Mouse (Mus musculus) intestine, embryonic 15.5 days (tissue): ENCODE data around the gene Gdf15. TPM values are rescaled to one million over a fixed set of nuclear protein-coding genes. Genes with fewer than 3 reads are reported as not detected.

ENCODE experiments used
- ATAC-seq: fragments of 200-750 bp; cut with Nextera tagmentation; 2 replicates; pipeline ENCODE4 v1.8.0; 2017; ENCODE audit warnings: moderate TSS enrichment, moderate library complexity
- H3K27ac ChIP-seq: fragments of 300-500 bp; sonication (generic); 2 replicates; pipeline ENCODE4 v1.5.1; 2015; ENCODE audit warnings: mild to moderate bottlenecking, inconsistent platforms
- H3K27me3 ChIP-seq: fragments of 300-500 bp; sonication (generic); replicated peaks from 2 replicates; pipeline ENCODE4 v1.6.1; 2015; ENCODE audit warnings: inconsistent platforms
- H3K36me3 ChIP-seq: fragments of 300-500 bp; sonication (generic); 2 replicates; pipeline ENCODE4 v1.6.1; 2015; ENCODE audit warnings: inconsistent platforms
- H3K4me1 ChIP-seq: fragments of 300-500 bp; sonication (generic); replicated peaks from 2 replicates; pipeline ENCODE4 v1.6.1; 2015; ENCODE audit warnings: inconsistent platforms
- H3K4me2 ChIP-seq: fragments of 300-500 bp; sonication (generic); replicated peaks from 2 replicates; pipeline ENCODE4 v1.6.1; 2015; ENCODE audit warnings: mild to moderate bottlenecking, inconsistent platforms
- H3K4me3 ChIP-seq: fragments of 300-500 bp; sonication (generic); replicated peaks from 2 replicates; pipeline ENCODE4 v1.5.1; 2015; ENCODE audit warnings: inconsistent platforms
- H3K9ac ChIP-seq: fragments of 300-500 bp; sonication (generic); 2 replicates; pipeline ENCODE4 v1.6.1; 2015; ENCODE audit warnings: inconsistent platforms
- H3K9me3 ChIP-seq: fragments of 300-500 bp; sonication (generic); 2 replicates; pipeline ENCODE4 v1.6.1; 2016; ENCODE audit warnings: inconsistent platforms
- WGBS: fragments of 180-500 bp; shearing (Covaris S2); methylation state at CpG from one replicate; pipeline ENCODE4 v1.1.7; 2015; 5-methylcytosine and 5-hydroxymethylcytosine counted together
- polyA plus RNA-seq: library from polyadenylated mRNA; unstranded; fragments of >200 nt; fragmentation: Nextera tagmentation; extraction: Ambion mirVana; gene quantifications from 2 replicates; pipeline ENCODE4 v1.2.1, GENCODE M21; 2015

The Gdf15 gene
- 2.3 and 2.9 TPM in 2 replicates for polyA plus RNA-seq

DNA sequence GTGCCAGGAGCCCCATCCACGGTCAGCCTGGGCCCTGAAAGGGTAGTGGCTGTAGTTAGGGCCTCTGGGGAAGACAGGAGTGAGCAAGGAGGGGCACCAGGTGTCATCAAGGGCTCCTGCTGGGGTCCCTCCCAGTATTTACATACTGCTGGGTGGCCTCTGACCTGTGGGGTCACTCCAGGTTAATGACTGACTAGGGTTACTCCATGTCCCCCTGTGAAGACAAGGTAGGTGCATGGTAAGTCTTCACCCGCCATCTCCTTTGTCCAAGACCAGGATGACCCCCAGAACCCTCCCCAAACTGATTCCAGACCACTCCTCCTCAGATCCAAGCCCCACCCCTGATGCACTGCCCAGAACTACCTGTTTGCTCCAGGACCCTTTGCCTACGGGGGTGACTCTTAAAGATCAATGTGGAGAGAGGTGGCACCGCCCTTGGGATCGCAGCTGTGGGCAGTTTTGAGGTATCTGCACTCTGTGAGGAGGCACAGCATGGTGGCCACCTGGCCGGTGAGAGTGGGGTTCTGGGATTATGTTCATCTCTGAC lies at the start of gene Gdf15:
TSS of gene Gdf15 (minus strand) at position 111 of the 547 bp plus-strand sequence.
- Histone ChIP-seq H3K4me3 (peak within 1 kb of the TSS; percentile 22), H3K9ac (peak within 1 kb of the TSS; percentile 17), H3K4me1 (peaks cover 43% of the 10 kb centered on the region), H3K9me3 (no peaks in the 10 kb centered on the region), H3K4me2 (peak within 1 kb of the TSS; percentile 84), H3K36me3 (no peaks in the 10 kb centered on the region), H3K27ac (peak within 1 kb of the TSS; percentile 59; the same call in 1 of the 2 replicates), H3K27me3 (no peaks in the 10 kb centered on the region)
- ATAC-seq: no peak
- WGBS: 67% methylated on average over 6 of the region's 6 CpGs

DNA sequence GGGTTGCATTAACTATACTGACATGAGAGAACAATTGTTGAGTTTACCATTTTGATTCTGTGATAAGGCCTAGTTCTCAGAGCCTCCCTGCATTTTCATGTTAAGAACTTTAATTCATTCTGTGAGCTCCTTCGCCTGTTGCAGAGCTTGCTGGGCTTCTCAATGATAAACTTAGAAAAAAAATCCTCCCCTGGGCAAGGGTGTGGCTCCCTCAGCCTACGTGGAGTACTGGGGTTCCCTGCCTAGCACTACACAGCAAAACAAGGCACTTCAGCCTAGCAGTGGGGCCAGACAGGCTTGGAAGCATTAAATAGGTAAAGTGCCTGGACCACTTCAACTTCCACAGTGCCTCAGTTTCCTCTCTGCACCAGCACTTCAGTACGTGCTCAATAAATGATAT lies 49.2 kb upstream of the Gdf15 start:
- Histone ChIP-seq H3K4me2 (no peak overlapping the region), H3K27ac (peak overlapping the region; percentile 69), H3K9ac (no peak overlapping the region), H3K9me3 (no peaks in the 10 kb centered on the region), H3K4me3 (no peak overlapping the region), H3K36me3 (peaks cover 14% of the 10 kb centered on the region), H3K27me3 (no peaks in the 10 kb centered on the region), H3K4me1 (peaks cover 26% of the 10 kb centered on the region)
- ATAC-seq: peak; percentile 15; the same call in 1 of the 2 replicates
- 68% methylated on average over 3 of the region's 3 CpGs for WGBS

DNA sequence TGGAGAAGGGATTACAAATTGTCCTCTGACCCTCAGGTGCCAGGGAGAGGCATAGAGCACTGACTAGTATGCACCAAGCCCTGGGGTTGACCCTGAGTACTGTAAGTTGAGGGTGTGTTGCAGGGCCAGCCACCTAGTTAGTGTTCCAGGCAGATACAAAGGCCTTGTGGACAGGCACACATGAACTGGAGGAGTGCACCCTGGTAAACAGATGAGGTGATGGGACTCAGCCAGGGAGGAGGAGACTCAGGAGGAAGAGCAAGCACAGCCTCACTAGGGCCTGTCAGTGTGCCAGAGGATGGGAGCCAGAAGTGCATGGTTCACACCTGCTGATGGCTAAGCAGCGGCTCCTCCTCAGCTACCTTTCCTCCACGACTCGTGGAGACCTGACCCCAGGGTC lies 47.8 kb upstream of the Gdf15 start:
- peak overlapping the region; percentile 68 for H3K27ac ChIP-seq
- H3K4me2 ChIP-seq: no peak overlapping the region
- ATAC-seq: peak; percentile 21; the same call in 1 of the 2 replicates
- WGBS: 71% methylated on average over 3 of the region's 3 CpGs
- H3K4me1 ChIP-seq: peaks cover 33% of the 10 kb centered on the region
- H3K27me3 ChIP-seq: no peaks in the 10 kb centered on the region
- no peak overlapping the region for H3K9ac ChIP-seq
- peaks cover 19% of the 10 kb centered on the region for H3K36me3 ChIP-seq
- H3K4me3 ChIP-seq: no peak overlapping the region
- H3K9me3 ChIP-seq: no peaks in the 10 kb centered on the region

DNA sequence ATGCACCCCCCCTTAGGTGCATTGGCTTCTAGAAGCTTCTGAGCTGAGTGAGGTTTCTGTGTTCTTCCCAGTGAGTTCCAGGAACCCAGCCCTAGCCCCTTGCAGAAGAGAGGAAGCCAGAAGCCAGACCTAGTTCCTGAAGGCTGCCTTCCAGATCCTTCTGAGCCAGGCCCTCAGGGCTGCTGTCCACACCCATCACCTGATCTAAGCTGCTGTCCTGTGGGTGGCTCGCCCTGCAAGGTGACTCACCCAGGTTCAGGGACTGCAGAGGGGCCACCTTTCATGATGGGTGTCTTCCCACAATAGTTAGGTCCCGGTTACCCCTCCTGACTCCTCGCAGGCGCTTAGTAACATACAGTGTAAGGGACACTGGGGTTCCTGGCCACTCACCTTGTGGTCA lies 47.1 kb upstream of the Gdf15 start:
- Histone ChIP-seq H3K27ac (peak overlapping the region; percentile 68), H3K4me2 (no peak overlapping the region), H3K9ac (no peak overlapping the region), H3K4me3 (no peak overlapping the region), H3K36me3 (peaks cover 19% of the 10 kb centered on the region), H3K9me3 (no peaks in the 10 kb centered on the region), H3K27me3 (no peaks in the 10 kb centered on the region), H3K4me1 (peaks cover 40% of the 10 kb centered on the region)
- peak; percentile 56 for ATAC-seq
- 83% methylated on average over 4 of the region's 4 CpGs for WGBS

DNA sequence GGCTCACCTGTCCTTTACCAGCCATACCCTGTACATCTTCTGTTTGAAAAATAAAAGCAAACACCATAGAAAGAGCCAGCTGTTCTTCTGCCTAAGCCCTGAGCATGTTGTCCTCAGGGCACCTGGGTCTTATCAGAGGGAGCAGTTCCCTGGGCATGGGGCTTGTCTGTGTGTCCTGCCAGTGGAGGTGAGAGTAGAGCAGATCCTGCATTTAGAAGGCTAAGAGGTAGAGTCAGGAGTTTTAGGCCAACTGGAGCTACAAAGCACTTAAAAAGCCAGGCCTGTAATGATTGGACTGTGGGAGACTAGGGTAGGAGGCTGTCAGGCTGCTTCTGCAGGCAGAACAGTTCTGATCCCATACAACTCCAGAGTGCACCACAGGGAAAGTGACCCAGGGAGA lies 46.4 kb upstream of the Gdf15 start:
- no peak overlapping the region for H3K9ac ChIP-seq
- H3K36me3 ChIP-seq: peaks cover 19% of the 10 kb centered on the region
- H3K27ac ChIP-seq: peak overlapping the region; percentile 68
- no peaks in the 10 kb centered on the region for H3K27me3 ChIP-seq
- H3K4me3 ChIP-seq: no peak overlapping the region
- no peak for ATAC-seq
- H3K4me2 ChIP-seq: no peak overlapping the region
- no peaks in the 10 kb centered on the region for H3K9me3 ChIP-seq
- peaks cover 45% of the 10 kb centered on the region for H3K4me1 ChIP-seq

DNA sequence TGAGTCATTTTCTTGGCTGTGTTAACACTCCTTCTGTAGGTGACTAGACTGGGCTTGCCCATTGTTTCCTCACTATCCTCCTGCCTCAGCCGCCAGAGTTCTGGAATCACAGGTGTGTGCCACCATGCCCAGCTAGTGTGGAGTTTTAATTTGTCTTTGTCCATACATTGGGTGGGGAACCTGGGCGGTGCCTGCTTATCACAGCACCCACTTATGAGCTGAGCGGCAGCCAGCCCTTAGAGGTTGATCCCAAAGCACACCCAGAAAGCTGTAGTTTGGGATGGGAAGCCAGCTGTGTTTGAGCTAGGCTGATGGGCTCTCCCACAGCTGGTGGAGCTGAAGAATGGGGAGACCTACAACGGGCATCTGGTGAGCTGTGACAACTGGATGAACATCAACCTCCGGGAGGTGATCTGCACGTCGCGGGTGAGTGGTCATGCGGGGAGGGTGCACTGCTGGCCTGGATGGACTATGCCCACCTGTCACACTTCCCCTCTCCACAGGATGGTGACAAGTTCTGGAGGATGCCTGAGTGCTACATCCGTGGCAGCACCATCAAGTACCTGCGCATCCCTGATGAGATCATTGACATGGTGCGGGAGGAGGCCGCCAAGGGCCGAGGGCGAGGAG lies 45.3 kb upstream of the Gdf15 start:
- 87% methylated on average over 15 of the region's 15 CpGs for WGBS
- Histone ChIP-seq H3K4me2 (no peak overlapping the region), H3K27me3 (no peaks in the 10 kb centered on the region), H3K9me3 (no peaks in the 10 kb centered on the region), H3K4me1 (peaks cover 43% of the 10 kb centered on the region), H3K9ac (no peak overlapping the region), H3K36me3 (peaks cover 19% of the 10 kb centered on the region), H3K27ac (no peak overlapping the region), H3K4me3 (no peak overlapping the region)
- ATAC-seq: no peak

DNA sequence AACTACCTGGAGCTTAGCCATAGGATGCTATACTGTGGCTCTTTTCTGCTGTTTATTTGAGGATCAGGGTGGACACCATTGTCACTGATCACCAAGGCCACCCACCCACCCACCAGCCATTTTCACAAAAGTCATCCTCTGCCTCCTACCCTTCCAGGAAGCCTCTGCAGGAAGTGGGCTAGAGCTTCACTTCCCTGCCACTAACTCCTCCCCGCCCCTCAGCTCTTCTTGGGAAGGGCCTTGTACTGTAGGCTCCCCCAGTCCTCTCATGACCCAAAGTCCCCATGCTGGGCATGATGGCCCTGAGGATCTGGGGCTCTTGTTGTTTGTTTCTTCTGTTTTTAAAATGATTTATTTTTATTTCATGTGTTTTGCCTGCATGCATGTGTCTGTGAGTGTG lies 43.1 kb upstream of the Gdf15 start:
- H3K4me2 ChIP-seq: no peak overlapping the region
- no peaks in the 10 kb centered on the region for H3K27me3 ChIP-seq
- no peaks in the 10 kb centered on the region for H3K9me3 ChIP-seq
- H3K4me1 ChIP-seq: peaks cover 30% of the 10 kb centered on the region
- 96% methylated on average over 1 of the region's 1 CpGs for WGBS
- no peak overlapping the region for H3K4me3 ChIP-seq
- ATAC-seq: no peak
- H3K27ac ChIP-seq: peak overlapping the region; percentile 98
- H3K9ac ChIP-seq: no peak overlapping the region
- H3K36me3 ChIP-seq: peaks cover 19% of the 10 kb centered on the region

DNA sequence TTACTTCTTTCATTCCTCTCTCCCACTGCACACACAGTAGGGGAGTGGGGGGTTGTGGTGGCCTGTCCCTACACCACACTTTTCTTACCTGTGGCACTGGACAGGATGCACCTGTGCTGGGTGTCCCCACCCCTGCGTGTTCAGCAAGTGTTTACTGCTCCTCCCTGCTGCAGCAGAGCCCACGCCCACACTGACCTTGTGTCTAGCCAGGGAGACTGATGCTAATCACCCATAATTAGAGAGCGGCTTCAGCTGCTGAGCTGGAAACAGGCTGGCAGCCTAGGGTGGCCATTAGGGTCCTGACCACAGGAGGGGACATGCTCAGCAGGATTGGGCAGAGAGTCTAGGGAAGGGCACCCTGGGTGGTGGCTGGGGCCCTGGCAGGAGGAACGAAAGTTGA lies 42.5 kb upstream of the Gdf15 start:
- ATAC-seq: no peak
- 52% methylated on average over 4 of the region's 4 CpGs for WGBS
- Histone ChIP-seq H3K9me3 (no peaks in the 10 kb centered on the region), H3K36me3 (peaks cover 19% of the 10 kb centered on the region), H3K4me1 (peaks cover 25% of the 10 kb centered on the region), H3K4me2 (peak overlapping the region; percentile 80), H3K4me3 (no peak overlapping the region), H3K27ac (peak overlapping the region; percentile 98), H3K27me3 (no peaks in the 10 kb centered on the region), H3K9ac (peak overlapping the region; percentile 79; the same call in 1 of the 2 replicates)

GRCm38 (mm10) chr8:70674109-70674508 lies 41.9 kb upstream of the Gdf15 start:
- no peak for ATAC-seq
- 67% methylated on average over 3 of the region's 3 CpGs for WGBS
- H3K9me3 ChIP-seq: no peaks in the 10 kb centered on the region
- H3K9ac ChIP-seq: peak overlapping the region; percentile 79
- H3K4me1 ChIP-seq: peaks cover 19% of the 10 kb centered on the region
- peak overlapping the region; percentile 74 for H3K4me3 ChIP-seq
- peaks cover 16% of the 10 kb centered on the region for H3K36me3 ChIP-seq
- H3K27me3 ChIP-seq: no peaks in the 10 kb centered on the region
- peak overlapping the region; percentile 80 for H3K4me2 ChIP-seq
- H3K27ac ChIP-seq: peak overlapping the region; percentile 98

GRCm38 (mm10) chr8:70673079-70673856 lies 41.0 kb upstream of the Gdf15 start, which contains the start of gene Lsm4:
TSS of gene Lsm4 (plus strand) at chr8:70673248.
- H3K4me3 ChIP-seq: peak within 1 kb of the TSS; percentile 74
- H3K27me3 ChIP-seq: no peaks in the 10 kb centered on the region
- peak; percentile 98 for ATAC-seq
- H3K9ac ChIP-seq: peak within 1 kb of the TSS; percentile 79
- H3K27ac ChIP-seq: peak within 1 kb of the TSS; percentile 98
- H3K4me1 ChIP-seq: peaks cover 19% of the 10 kb centered on the region
- under 1% methylated on average over 60 of the region's 60 CpGs for WGBS
- H3K36me3 ChIP-seq: peaks cover 13% of the 10 kb centered on the region
- H3K4me2 ChIP-seq: peak within 1 kb of the TSS; percentile 80
- H3K9me3 ChIP-seq: no peaks in the 10 kb centered on the region

DNA sequence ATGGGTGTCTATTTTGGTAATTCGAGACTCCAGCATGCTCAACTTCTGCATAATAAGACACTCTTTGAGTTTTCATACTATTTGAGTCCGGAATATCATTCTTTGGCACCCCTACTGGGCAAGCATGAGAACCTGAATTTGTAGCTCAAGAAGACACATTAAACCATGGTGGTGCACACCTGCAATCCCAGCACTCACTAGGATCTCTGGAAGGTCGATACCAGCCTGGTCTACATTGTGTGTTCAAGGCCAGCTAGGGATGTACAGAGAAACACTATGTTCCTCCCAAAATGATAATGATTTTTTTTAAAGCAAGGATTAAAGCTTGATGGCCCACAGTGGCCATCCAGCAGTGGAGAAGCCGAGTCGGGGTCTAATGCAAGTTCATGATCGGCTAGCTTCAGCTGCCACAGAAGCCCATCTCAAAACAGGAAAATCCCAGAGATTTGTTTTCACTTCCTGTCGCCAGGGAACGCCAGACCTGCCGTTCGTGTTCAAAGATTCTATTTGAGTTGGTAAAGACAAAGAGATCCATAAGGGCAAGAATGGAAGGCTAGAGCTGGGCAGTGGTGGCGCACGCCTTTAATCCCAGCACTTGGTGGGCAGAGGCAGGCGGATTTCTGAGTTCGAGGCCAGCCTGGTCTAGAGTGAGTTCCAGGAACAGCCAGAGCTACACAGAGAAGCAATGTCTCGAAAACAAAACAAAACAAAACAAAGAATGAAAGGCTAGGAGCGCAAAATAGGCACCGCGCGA lies 40.2 kb upstream of the Gdf15 start:
- peak; percentile 32 for ATAC-seq
- peak overlapping the region; percentile 67 for H3K27ac ChIP-seq
- H3K4me3 ChIP-seq: peak overlapping the region; percentile 74
- peaks cover 6% of the 10 kb centered on the region; the same call in 1 of the 2 replicates for H3K36me3 ChIP-seq
- peak overlapping the region; percentile 64 for H3K4me2 ChIP-seq
- peak overlapping the region; percentile 52 for H3K9ac ChIP-seq
- WGBS: 37% methylated on average over 19 of the region's 19 CpGs
- no peaks in the 10 kb centered on the region for H3K27me3 ChIP-seq
- peaks cover 19% of the 10 kb centered on the region for H3K4me1 ChIP-seq
- no peaks in the 10 kb centered on the region for H3K9me3 ChIP-seq
